Mouse (Mus musculus) embryonic facial prominence, embryonic 11.5 days (tissue): ENCODE data around the gene Iqcn. TPM values are rescaled to one million over a fixed set of nuclear protein-coding genes. Genes with fewer than 3 reads are reported as not detected.

Experiments used
- ATAC-seq: fragments of 200-750 bp; cut with Nextera tagmentation; replicated peaks from 2 replicates; pipeline ENCODE4 v1.8.0; 2017; ENCODE audit warnings: low read depth; ENCODE audit not compliant: insufficient number of reproducible peaks, low FRiP score, low TSS enrichment
- DNase-seq: peaks from one replicate; pipeline ENCODE4 v3.0.0-alpha.2; 2015; ENCODE audit warnings: low spot score
- H3K27ac ChIP-seq: fragments of 300-500 bp; sonication (generic); replicated peaks from 2 replicates; pipeline ENCODE4 v1.5.1; 2014; ENCODE audit warnings: mild to moderate bottlenecking, low read depth, low read length, control low read depth
- H3K27me3 ChIP-seq: fragments of 300-500 bp; sonication (generic); 2 replicates; pipeline ENCODE4 v1.6.1; 2014; ENCODE audit warnings: mild to moderate bottlenecking, low read length, moderate library complexity, mixed read lengths; ENCODE audit not compliant: control insufficient read depth, insufficient read depth
- H3K36me3 ChIP-seq: fragments of 300-500 bp; sonication (generic); replicated peaks from 2 replicates; pipeline ENCODE4 v1.6.1; 2014; ENCODE audit warnings: low read depth, mild to moderate bottlenecking, low read length, moderate library complexity, mixed read lengths; ENCODE audit not compliant: control insufficient read depth, insufficient read depth
- H3K4me1 ChIP-seq: fragments of 300-500 bp; sonication (generic); 2 replicates; pipeline ENCODE4 v1.6.1; 2014; ENCODE audit warnings: low read length, mixed read lengths; ENCODE audit not compliant: control insufficient read depth, insufficient read depth
- H3K4me2 ChIP-seq: fragments of 300-500 bp; sonication (generic); 2 replicates; pipeline ENCODE4 v1.6.1; 2014; ENCODE audit warnings: low read depth, mild to moderate bottlenecking, control low read depth, low read length, moderate library complexity
- H3K4me3 ChIP-seq: fragments of 300-500 bp; sonication (generic); 2 replicates; pipeline ENCODE4 v1.5.1; 2014; ENCODE audit warnings: low read depth, low read length, control low read depth
- H3K9ac ChIP-seq: fragments of 300-500 bp; sonication (generic); replicated peaks from 2 replicates; pipeline ENCODE4 v1.6.1; 2014; ENCODE audit warnings: mild to moderate bottlenecking, control low read depth, low read length
- H3K9me3 ChIP-seq: fragments of 300-500 bp; sonication (generic); replicated peaks from 2 replicates; pipeline ENCODE4 v1.6.1; 2016; ENCODE audit warnings: mild to moderate bottlenecking, low read length, inconsistent platforms, mixed read lengths; ENCODE audit not compliant: control insufficient read depth
- WGBS: fragments of 180-500 bp; shearing (Covaris S2); extraction: QIAGEN DNeasy Blood & Tissue Kit; methylation state at CpG from one replicate; pipeline ENCODE4 v1.1.7; 2014; 5-methylcytosine and 5-hydroxymethylcytosine counted together
- polyA plus RNA-seq: library from polyadenylated mRNA; unstranded; fragments of >200 nt; fragmentation: Nextera tagmentation; extraction: Ambion mirVana; gene quantifications from 2 replicates; pipeline ENCODE4 v1.2.1, GENCODE M21; 2014

Gene Iqcn
- polyA plus RNA-seq, 1 experiment from 2014 or later, result not detected

DNA sequence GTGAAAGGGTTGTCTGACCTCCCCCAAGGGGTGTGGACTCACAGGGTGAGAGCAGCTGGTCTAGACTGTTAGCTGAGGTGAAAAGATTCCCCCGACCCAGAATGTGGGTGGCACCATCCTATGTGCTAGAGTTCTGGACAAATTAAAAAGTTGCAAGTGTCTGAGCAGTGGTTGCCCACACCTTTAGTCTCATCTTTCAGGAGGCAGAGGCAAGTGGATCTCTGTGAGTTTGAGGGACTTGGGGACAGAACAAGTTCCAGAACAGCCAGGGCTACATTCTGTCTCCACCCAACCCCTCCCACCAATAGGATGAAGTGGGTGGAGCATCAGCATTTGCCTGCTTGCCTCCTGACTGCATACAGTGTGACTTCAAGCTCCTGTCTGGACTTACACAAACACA lies 58.9 kb downstream of the Iqcn start:
- no peak overlapping the region for H3K27ac ChIP-seq
- WGBS, result 67% methylated on average over 1 of the region's 1 CpGs
- H3K4me1 ChIP-seq, result peaks cover 3% of the 10 kb centered on the region
- no peak for ATAC-seq
- no peak overlapping the region for H3K4me3 ChIP-seq
- H3K36me3 ChIP-seq, result no peaks in the 10 kb centered on the region
- DNase-seq, result no peak
- H3K9me3 ChIP-seq, result no peaks in the 10 kb centered on the region
- H3K27me3 ChIP-seq, result no peaks in the 10 kb centered on the region
- H3K4me2 ChIP-seq, result no peak overlapping the region; the same call in 1 of the 2 replicates
- no peak overlapping the region for H3K9ac ChIP-seq

DNA sequence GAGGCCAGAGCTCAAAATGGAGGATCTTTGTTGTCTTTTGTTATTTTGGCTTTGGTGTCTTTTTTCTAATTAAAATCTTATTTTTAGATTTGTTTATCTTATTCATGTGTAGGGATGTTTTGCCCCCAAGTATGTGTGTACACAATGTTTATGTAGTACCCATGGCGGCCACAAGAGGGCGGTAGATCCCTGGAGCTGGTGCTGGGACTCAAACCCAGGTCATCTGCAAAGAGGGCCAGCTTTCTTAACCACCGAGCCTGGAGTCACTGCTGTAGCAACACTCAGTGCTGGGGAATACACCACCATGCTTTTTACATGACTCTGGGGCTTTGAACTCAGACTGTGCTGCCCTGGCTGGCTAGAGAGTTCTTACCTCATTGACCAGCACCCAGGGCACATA lies 60.1 kb downstream of the Iqcn start:
- no peak overlapping the region for H3K4me2 ChIP-seq
- H3K36me3 ChIP-seq, result peaks cover under 1% of the 10 kb centered on the region; the same call in 1 of the 2 replicates
- DNase-seq (peak; percentile 64), ATAC-seq (no peak)
- no peak overlapping the region for H3K4me3 ChIP-seq
- peaks cover 3% of the 10 kb centered on the region for H3K4me1 ChIP-seq
- H3K9me3 ChIP-seq, result no peaks in the 10 kb centered on the region
- H3K9ac ChIP-seq, result no peak overlapping the region
- no peaks in the 10 kb centered on the region for H3K27me3 ChIP-seq
- H3K27ac ChIP-seq, result no peak overlapping the region
- 3% methylated on average over 3 of the region's 3 CpGs for WGBS

DNA sequence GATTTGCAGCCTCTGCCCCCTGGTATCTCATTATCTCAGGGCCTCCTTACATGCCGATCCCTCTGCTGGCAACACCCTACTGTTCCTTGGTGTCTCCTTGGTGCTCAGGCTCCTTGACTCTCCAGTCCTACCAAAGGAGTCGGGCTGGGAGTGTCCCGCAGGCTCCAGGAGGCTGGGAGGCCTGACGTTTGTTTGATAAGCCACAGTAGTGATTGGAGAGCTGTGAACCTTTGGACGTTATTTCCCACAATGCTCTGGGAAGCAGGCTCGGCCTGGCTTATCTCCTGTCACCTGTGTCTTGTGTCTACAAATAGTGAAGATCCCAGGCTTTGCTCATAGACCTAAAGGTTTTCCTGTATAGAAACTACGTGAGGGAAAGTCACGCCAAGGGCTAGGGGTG lies 60.8 kb downstream of the Iqcn start:
- peaks cover 3% of the 10 kb centered on the region for H3K4me1 ChIP-seq
- no peak overlapping the region for H3K4me2 ChIP-seq
- H3K27me3 ChIP-seq, result no peaks in the 10 kb centered on the region
- no peak overlapping the region for H3K9ac ChIP-seq
- H3K27ac ChIP-seq, result no peak overlapping the region
- H3K9me3 ChIP-seq, result no peaks in the 10 kb centered on the region
- 87% methylated on average over 8 of the region's 8 CpGs for WGBS
- no peak overlapping the region for H3K4me3 ChIP-seq
- DNase-seq (no peak), ATAC-seq (no peak)
- peaks cover 7% of the 10 kb centered on the region; the same call in 1 of the 2 replicates for H3K36me3 ChIP-seq

DNA sequence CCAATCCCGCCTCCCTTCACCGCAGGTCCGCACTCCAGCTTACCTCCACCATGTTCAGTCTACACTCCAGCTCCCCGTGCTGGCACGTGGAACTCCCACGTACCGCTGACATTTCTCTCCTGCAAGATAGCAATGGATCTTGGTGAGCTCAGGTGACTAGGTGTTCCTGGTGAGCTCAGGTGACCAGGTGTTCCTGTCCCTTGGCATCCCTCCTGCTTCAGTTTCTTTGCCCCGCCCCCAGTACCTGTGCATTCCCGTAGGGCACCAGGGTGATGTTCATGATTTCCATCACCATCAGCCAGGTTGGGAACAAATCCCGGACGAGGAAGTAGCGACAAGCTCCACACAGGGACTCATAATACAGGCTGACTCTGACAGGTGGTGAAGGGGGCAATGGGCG lies 61.4 kb downstream of the Iqcn start:
- H3K4me3 ChIP-seq, result no peak overlapping the region
- peaks cover 7% of the 10 kb centered on the region; the same call in 1 of the 2 replicates for H3K36me3 ChIP-seq
- ATAC-seq (no peak), DNase-seq (no peak)
- H3K9ac ChIP-seq, result no peak overlapping the region
- 88% methylated on average over 13 of the region's 13 CpGs for whole genome bisulfite sequencing
- no peaks in the 10 kb centered on the region for H3K27me3 ChIP-seq
- no peak overlapping the region for H3K4me2 ChIP-seq
- no peak overlapping the region for H3K27ac ChIP-seq
- H3K9me3 ChIP-seq, result no peaks in the 10 kb centered on the region
- peaks cover 3% of the 10 kb centered on the region for H3K4me1 ChIP-seq

DNA sequence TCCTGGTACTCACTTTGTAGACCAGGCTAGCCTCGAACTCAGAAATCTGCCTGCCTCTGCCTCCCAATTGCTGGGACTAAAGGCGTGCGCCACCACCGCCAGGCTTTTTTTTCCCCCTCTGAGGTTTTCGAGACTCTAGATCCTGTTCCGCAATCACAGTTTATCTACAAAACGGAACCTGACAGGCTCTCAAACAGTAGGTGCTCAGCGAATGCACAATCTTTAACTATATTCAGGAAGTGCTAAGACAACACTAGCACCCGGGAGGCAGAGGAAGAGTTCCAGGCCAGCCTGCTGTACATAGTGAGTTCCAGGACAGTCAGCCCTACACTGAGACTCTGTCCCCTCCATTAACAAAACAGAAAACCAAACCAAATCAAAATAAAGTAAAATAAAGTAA lies 62.1 kb downstream of the Iqcn start:
- Histone ChIP-seq H3K9ac (no peak overlapping the region; the same call in 1 of the 2 replicates), H3K4me3 (no peak overlapping the region; the same call in 1 of the 2 replicates), H3K27ac (no peak overlapping the region), H3K4me1 (peaks cover 3% of the 10 kb centered on the region), H3K36me3 (peaks cover 8% of the 10 kb centered on the region), H3K4me2 (peak overlapping the region; percentile 78), H3K27me3 (no peaks in the 10 kb centered on the region), H3K9me3 (no peaks in the 10 kb centered on the region)
- ATAC-seq (no peak), DNase-seq (no peak)
- 82% methylated on average over 9 of the region's 9 CpGs for WGBS

DNA sequence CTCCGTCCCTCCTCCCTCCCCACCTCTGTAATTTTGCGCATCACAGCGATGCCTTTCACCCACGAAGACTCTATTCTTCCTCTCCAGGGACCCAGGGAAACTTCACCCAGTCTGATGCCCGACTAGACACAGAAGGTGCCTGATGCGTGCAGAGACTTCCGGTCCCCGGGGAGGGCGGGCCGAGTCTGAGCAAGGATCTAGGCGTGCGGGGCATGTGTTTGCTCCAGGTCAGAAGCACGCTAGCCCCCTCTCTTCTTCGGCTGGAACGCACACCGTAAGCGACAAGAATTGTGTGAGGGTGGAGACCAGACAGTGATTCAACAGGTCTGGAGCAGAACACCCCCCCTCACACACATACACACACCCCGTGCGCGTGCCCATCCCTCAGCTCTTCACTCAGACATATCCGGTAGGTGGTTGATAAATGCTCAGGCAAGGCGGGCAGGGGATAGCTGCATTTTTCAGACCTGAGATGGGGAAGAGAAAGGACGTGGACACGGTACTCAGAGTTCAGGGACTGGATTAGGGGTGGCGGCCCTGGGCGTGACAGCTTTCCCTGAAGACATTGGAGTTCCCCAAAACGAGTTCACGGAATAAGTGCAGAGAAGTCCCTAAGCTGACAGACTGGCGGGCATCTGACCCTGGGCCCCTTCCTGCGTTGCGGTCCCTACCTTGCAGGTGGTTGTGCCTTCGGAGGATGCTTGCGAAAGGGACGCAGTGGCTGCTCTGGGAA lies 62.7 kb downstream of the Iqcn start:
- Histone ChIP-seq H3K27me3 (no peaks in the 10 kb centered on the region), H3K4me3 (peak overlapping the region; percentile 37), H3K4me1 (peaks cover 3% of the 10 kb centered on the region), H3K9me3 (no peaks in the 10 kb centered on the region), H3K36me3 (peaks cover 10% of the 10 kb centered on the region), H3K27ac (no peak overlapping the region), H3K4me2 (peak overlapping the region; percentile 78), H3K9ac (peak overlapping the region; percentile 32)
- 2% methylated on average over 34 of the region's 34 CpGs for WGBS
- DNase-seq, result peak; percentile 33
- no peak for ATAC-seq

DNA sequence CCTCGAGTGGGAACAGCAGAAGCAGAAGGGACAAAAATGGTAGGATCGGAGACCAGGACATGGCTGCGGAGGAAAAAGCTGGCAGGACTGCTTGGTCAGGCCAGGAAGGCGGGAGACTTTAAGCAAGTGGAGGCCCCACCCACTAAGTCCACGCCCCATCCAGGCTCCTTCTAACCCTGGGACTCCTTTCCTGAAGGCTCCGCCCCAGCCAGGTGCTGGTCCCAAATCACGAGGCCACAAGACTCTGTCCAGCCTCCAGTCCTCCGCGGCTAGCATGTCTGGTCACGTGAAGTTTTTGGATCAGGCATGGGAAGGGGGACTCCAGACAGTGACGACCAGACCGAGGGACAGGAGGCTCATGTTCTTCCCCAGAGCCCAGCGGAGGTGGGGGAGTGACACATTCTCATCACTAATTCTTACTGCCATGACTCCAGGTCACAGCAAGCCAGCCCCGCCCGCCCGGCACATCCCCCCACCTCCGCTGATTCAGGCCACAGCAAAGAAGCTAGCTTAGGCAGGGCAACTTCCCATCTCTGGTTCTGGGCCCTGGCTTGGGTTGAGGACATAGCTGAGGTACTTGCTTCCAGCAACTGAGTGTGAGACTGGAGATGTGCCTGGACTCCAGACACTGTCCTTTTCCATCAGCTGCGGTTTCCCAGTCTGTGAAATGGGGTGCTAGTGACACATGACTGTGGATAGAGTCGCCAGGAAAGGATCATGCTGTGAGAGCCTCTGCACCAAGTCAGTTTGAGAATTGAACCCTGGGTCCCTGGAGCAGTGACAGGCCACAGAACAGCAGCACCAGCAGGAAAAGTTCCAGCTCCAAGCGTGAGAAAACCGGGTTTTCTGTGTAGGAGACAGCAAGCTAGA lies 63.5 kb downstream of the Iqcn start:
- Histone ChIP-seq H3K4me1 (peaks cover 3% of the 10 kb centered on the region), H3K9ac (peak overlapping the region; percentile 32), H3K4me3 (peak overlapping the region; percentile 37), H3K27ac (no peak overlapping the region), H3K27me3 (no peaks in the 10 kb centered on the region), H3K9me3 (no peaks in the 10 kb centered on the region), H3K4me2 (peak overlapping the region; percentile 78), H3K36me3 (peaks cover 10% of the 10 kb centered on the region)
- WGBS, result 7% methylated on average over 20 of the region's 21 CpGs
- ATAC-seq (peak; percentile 45), DNase-seq (peak; percentile 81)
